Comparison of ENCODE assay signal across 27 mouse cellular contexts in the genomic region with DNA sequence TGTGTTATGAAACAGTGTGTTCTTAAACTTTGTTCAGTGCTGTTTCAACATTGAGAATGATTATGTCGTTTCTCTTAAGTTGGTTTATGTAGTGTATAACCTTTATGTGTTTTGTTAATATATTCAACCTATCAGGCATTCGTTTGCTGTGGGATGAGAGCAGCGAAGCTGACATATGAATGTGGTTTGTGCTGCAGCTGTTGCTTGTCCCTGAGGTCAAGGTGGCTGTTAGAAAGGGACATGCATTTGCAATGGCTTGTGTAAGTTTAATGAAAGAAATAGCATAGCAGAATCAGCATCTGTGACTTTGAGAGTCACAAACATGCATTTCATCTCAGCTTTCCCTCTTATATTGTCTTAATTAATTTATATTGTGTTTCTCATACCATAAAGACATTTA. TPM values are rescaled to one million over a fixed set of nuclear protein-coding genes. Genes with fewer than 3 reads are reported as not detected.
A peak's percentile ranks its signal among the peaks of the same experiment; 100 is the strongest.
DNase-seq lines count a peak whose midpoint lies in the region; ATAC-seq and TF ChIP-seq lines count a peak whose summit lies in the region.
"Had no signal": no experiment of that assay in that cellular context is flagged by ENCODE, and none has a peak within 500 bp of the region (broad histone marks: within the 10 kb centered on the region; RNA-seq: fewer than 3 reads in every experiment).

No protein-coding gene starts in this region.

- no peaks in the 10 kb centered on the region for H3K9me3 ChIP-seq in kidney, postnatal 0 days (replicated peaks; ENCODE audit: low read length)
- H3K9me3 ChIP-seq in kidney, embryonic 15.5 days (replicated peaks): no peaks in the 10 kb centered on the region
- H3K9me3 ChIP-seq in midbrain, embryonic 12.5 days: no peaks in the 10 kb centered on the region
- H3K9me3 ChIP-seq in midbrain, embryonic 10.5 days (replicated peaks): no peaks in the 10 kb centered on the region
- H3K9me3 ChIP-seq: embryonic facial prominence, embryonic 12.5 days; heart, embryonic 12.5 days; limb, embryonic 12.5 days; stomach, embryonic 15.5 days had no signal

- no peak overlapping the region for H3K4me3 ChIP-seq in kidney, postnatal 0 days (replicated peaks; ENCODE audit: low read depth, low read length)
- H3K4me3 ChIP-seq in kidney, embryonic 15.5 days (replicated peaks): no peak overlapping the region
- H3K4me3 ChIP-seq in midbrain, embryonic 12.5 days: no peak overlapping the region
- no peak overlapping the region for H3K4me3 ChIP-seq in midbrain, embryonic 10.5 days
- H3K4me3 ChIP-seq: embryonic facial prominence, embryonic 12.5 days; heart, embryonic 12.5 days; left cerebral cortex, adult 2 months; limb, embryonic 12.5 days; stomach, embryonic 15.5 days had no signal

- peaks cover 4% of the 10 kb centered on the region; the same call in 1 of the 2 replicates for H3K4me1 ChIP-seq in kidney, postnatal 0 days (replicated peaks; ENCODE audit: insufficient read depth, low read length)
- H3K4me1 ChIP-seq in kidney, embryonic 15.5 days: 0 out of 2 replicates have a peak, but pooled peaks cover 2% of the 10 kb centered on the region
- H3K4me1 ChIP-seq in midbrain, embryonic 12.5 days: peaks cover 3% of the 10 kb centered on the region; the same call in 1 of the 2 replicates
- peaks cover 21% of the 10 kb centered on the region; the same call in 1 of the 2 replicates for H3K4me1 ChIP-seq in midbrain, embryonic 10.5 days

- H3K4me2 ChIP-seq in kidney, postnatal 0 days (ENCODE audit: low read length): no peak overlapping the region
- H3K4me2 ChIP-seq in kidney, embryonic 15.5 days: no peak overlapping the region
- H3K4me2 ChIP-seq in midbrain, embryonic 12.5 days (replicated peaks): no peak overlapping the region
- H3K4me2 ChIP-seq: embryonic facial prominence, embryonic 12.5 days; heart, embryonic 12.5 days; hindbrain, embryonic 14.5 days; limb, embryonic 12.5 days; liver, embryonic 11.5 days; stomach, embryonic 15.5 days had no signal

- no peak for ATAC-seq in kidney, postnatal 0 days (replicated peaks; ENCODE audit: low FRiP score, low read depth)
- ATAC-seq in kidney, embryonic 15.5 days (replicated peaks; ENCODE audit: low FRiP score): no peak
- ATAC-seq in midbrain, embryonic 12.5 days (ENCODE audit: low FRiP score, low read depth): no peak
- 0 out of 2 replicates have a peak, but pooled peaks have one; percentile 12 for ATAC-seq in megakaryocyte progenitor cell, adult 5-6 weeks (replicated peaks; ENCODE audit: poor library complexity)
- ATAC-seq: forebrain, embryonic 14.5 days; intestine, postnatal 0 days; liver, postnatal 0 days; Patski had no signal

- no peak overlapping the region for H3K27ac ChIP-seq in kidney, postnatal 0 days
- no peak overlapping the region for H3K27ac ChIP-seq in kidney, embryonic 15.5 days
- H3K27ac ChIP-seq in midbrain, embryonic 12.5 days (replicated peaks): 0 out of 2 replicates have a peak overlapping the region, but pooled peaks have one; percentile 35
- H3K27ac ChIP-seq in midbrain, embryonic 10.5 days (replicated peaks): no peak overlapping the region
- H3K27ac ChIP-seq: embryonic facial prominence, embryonic 12.5 days; hindbrain, embryonic 14.5 days; left cerebral cortex, adult 2 months; limb, embryonic 12.5 days; stomach, embryonic 15.5 days had no signal

- peak; percentile 35 for DNase-seq in kidney, postnatal 0 days (ENCODE audit: low spot score)
- DNase-seq in midbrain, embryonic 10.5 days (ENCODE audit: low spot score): no peak
- DNase-seq in gastrocnemius, adult 18-20 months (ENCODE audit: low spot score): no peak
- DNase-seq: adrenal gland, postnatal 10 days; cerebellum, adult 11 months; cerebellum, adult 9-10 months; embryo, embryonic 11 days; gastrocnemius, postnatal 25 days; heart, adult 18-20 months; kidney, adult 9 months; kidney, postnatal 25 days; liver, postnatal 0 days; midbrain, embryonic 14.5 days; right cerebral cortex, postnatal 14 days had no signal

- H3K9ac ChIP-seq in kidney, postnatal 0 days (ENCODE audit: low read depth, low read length): no peak overlapping the region
- H3K9ac ChIP-seq in kidney, embryonic 15.5 days: no peak overlapping the region
- no peak overlapping the region for H3K9ac ChIP-seq in midbrain, embryonic 12.5 days (replicated peaks)
- H3K9ac ChIP-seq: embryonic facial prominence, embryonic 12.5 days; heart, embryonic 12.5 days; hindbrain, embryonic 14.5 days; limb, embryonic 12.5 days; liver, postnatal 0 days; stomach, embryonic 15.5 days had no signal

- no peak for TF ChIP-seq CTCF in kidney, postnatal 0 days (IDR thresholded peaks at IDR 0.05; ENCODE audit: low read depth)

- WGBS in kidney, postnatal 0 days: 27% methylated on average over 3 of the region's 3 CpGs
- WGBS in kidney, embryonic 15.5 days: 45% methylated on average over 3 of the region's 3 CpGs
- 46% methylated on average over 3 of the region's 3 CpGs for WGBS in midbrain, embryonic 12.5 days
- WGBS in midbrain, embryonic 10.5 days: 66% methylated on average over 3 of the region's 3 CpGs

- no peaks in the 10 kb centered on the region for H3K36me3 ChIP-seq in kidney, postnatal 0 days (ENCODE audit: insufficient read depth, low read length)
- no peaks in the 10 kb centered on the region for H3K36me3 ChIP-seq in kidney, embryonic 15.5 days
- H3K36me3 ChIP-seq in midbrain, embryonic 12.5 days: no peaks in the 10 kb centered on the region
- H3K36me3 ChIP-seq in midbrain, embryonic 10.5 days: no peaks in the 10 kb centered on the region
- H3K36me3 ChIP-seq: embryonic facial prominence, embryonic 12.5 days; heart, embryonic 12.5 days; limb, embryonic 12.5 days; stomach, embryonic 15.5 days had no signal

- H3K27me3 ChIP-seq in kidney, postnatal 0 days (ENCODE audit: insufficient read depth, low read length): no peaks in the 10 kb centered on the region
- H3K27me3 ChIP-seq in kidney, embryonic 15.5 days: no peaks in the 10 kb centered on the region
- H3K27me3 ChIP-seq in midbrain, embryonic 12.5 days: no peaks in the 10 kb centered on the region
- no peaks in the 10 kb centered on the region for H3K27me3 ChIP-seq in midbrain, embryonic 10.5 days (ENCODE audit: low read depth, poor library complexity, severe bottlenecking)
- H3K27me3 ChIP-seq: embryonic facial prominence, embryonic 12.5 days; heart, embryonic 12.5 days; limb, embryonic 12.5 days; Patski; stomach, embryonic 15.5 days had no signal

RNA-seq across cellular contexts. Expression of a gene that starts 20.3 kb away (rescaled TPM):
- 134 and 140 TPM in 2 replicates for polyA plus RNA-seq in kidney, postnatal 0 days (2015; fragmentation: Nextera tagmentation; extraction: Ambion mirVana)
- 157 and 158 TPM in 2 replicates for polyA plus RNA-seq in kidney, embryonic 15.5 days (2015; fragmentation: Nextera tagmentation; extraction: Ambion mirVana)
- 269 and 274 TPM in 2 replicates for polyA plus RNA-seq in midbrain, embryonic 12.5 days (2016; fragmentation: Nextera tagmentation; extraction: Ambion mirVana)
- polyA plus RNA-seq in midbrain, embryonic 10.5 days (2016; fragmentation: Nextera tagmentation; extraction: Ambion mirVana): 215 and 239 TPM in 2 replicates
- 69.7 and 75.2 TPM in 2 replicates for total RNA-seq in megakaryocyte progenitor cell, adult 5-6 weeks (2015)
- total RNA-seq in megakaryocyte progenitor cell, adult 5-6 weeks (2017): 33.9 and 36.8 TPM in 2 replicates
- 10 to 100 TPM; 26.4 to 27.3 TPM for total RNA-seq in gastrocnemius, adult 18-20 months (2021)
